Mouse (Mus musculus) midbrain, postnatal 0 days (tissue): ENCODE data around the gene Cnmd. TPM values are rescaled to one million over a fixed set of nuclear protein-coding genes. Genes with fewer than 3 reads are reported as not detected.

Source experiments
- ATAC-seq: fragments of 200-750 bp; cut with Nextera tagmentation; 2 replicates; pipeline ENCODE4 v1.8.0; 2017; ENCODE audit warnings: moderate number of reproducible peaks, mild to moderate bottlenecking, moderate TSS enrichment, moderate library complexity; ENCODE audit not compliant: low FRiP score
- DNase-seq: peaks from one replicate; pipeline ENCODE4 v3.0.0-alpha.2; 2015; ENCODE audit warnings: low spot score
- H3K27ac ChIP-seq: fragments of 300-500 bp; sonication (generic); 2 replicates; pipeline ENCODE4 v1.5.1; 2014; ENCODE audit warnings: low read depth, mild to moderate bottlenecking, low read length, mixed read lengths
- H3K27me3 ChIP-seq: fragments of 300-500 bp; sonication (generic); 2 replicates; pipeline ENCODE4 v1.6.1; 2014; ENCODE audit warnings: low read length, control low read depth, mixed read lengths; ENCODE audit not compliant: insufficient read depth
- H3K36me3 ChIP-seq: fragments of 300-500 bp; sonication (generic); 2 replicates; pipeline ENCODE4 v1.6.1; 2014; ENCODE audit warnings: low read length, control low read depth, mixed read lengths; ENCODE audit not compliant: insufficient read depth
- H3K4me1 ChIP-seq: fragments of 300-500 bp; sonication (generic); 2 replicates; pipeline ENCODE4 v1.6.1; 2014; ENCODE audit warnings: mild to moderate bottlenecking, control low read depth, antibody characterized with exemption, low read length, mixed read lengths; ENCODE audit not compliant: insufficient read depth
- H3K4me2 ChIP-seq: fragments of 300-500 bp; sonication (generic); 2 replicates; pipeline ENCODE4 v1.6.1; 2014; ENCODE audit warnings: low read depth, mild to moderate bottlenecking, low read length, mixed read lengths; ENCODE audit not compliant: poor library complexity, severe bottlenecking
- H3K4me3 ChIP-seq: fragments of 300-500 bp; sonication (generic); 2 replicates; pipeline ENCODE4 v1.5.1; 2014; ENCODE audit warnings: low read depth, mild to moderate bottlenecking, low read length, moderate library complexity
- H3K9ac ChIP-seq: fragments of 300-500 bp; sonication (generic); replicated peaks from 2 replicates; pipeline ENCODE4 v1.6.1; 2014; ENCODE audit warnings: mild to moderate bottlenecking, low read length, moderate library complexity, mixed read lengths; ENCODE audit not compliant: poor library complexity, severe bottlenecking
- H3K9me3 ChIP-seq: fragments of 300-500 bp; sonication (generic); 2 replicates; pipeline ENCODE4 v1.6.1; 2016; ENCODE audit warnings: low read length, control low read depth
- CTCF ChIP-seq: IDR thresholded peaks from 2 replicates; pipeline ENCODE4 v1.5.1; 2016; ENCODE audit warnings: antibody characterized with exemption, mild to moderate bottlenecking
- WGBS: fragments of 180-500 bp; shearing (Covaris S2); extraction: QIAGEN DNeasy Blood & Tissue Kit; methylation state at CpG from one replicate; pipeline ENCODE4 v1.1.7; 2014; 5-methylcytosine and 5-hydroxymethylcytosine counted together
- polyA plus RNA-seq: library from polyadenylated mRNA; unstranded; fragments of >200 nt; fragmentation: Nextera tagmentation; extraction: Ambion mirVana; gene quantifications from 2 replicates; pipeline ENCODE4 v1.2.1, GENCODE M21; 2015
- total RNA-seq: library from RNA; depleted of rRNA; stranded (reverse); fragments of >200 nt; gene quantifications from 2 replicates; pipeline ENCODE4 v1.2.3, GENCODE M21; 2014

The Cnmd gene
- total and polyA plus RNA-seq, 2 experiments from 2014 or later = 3.1 to 4.0 TPM

DNA sequence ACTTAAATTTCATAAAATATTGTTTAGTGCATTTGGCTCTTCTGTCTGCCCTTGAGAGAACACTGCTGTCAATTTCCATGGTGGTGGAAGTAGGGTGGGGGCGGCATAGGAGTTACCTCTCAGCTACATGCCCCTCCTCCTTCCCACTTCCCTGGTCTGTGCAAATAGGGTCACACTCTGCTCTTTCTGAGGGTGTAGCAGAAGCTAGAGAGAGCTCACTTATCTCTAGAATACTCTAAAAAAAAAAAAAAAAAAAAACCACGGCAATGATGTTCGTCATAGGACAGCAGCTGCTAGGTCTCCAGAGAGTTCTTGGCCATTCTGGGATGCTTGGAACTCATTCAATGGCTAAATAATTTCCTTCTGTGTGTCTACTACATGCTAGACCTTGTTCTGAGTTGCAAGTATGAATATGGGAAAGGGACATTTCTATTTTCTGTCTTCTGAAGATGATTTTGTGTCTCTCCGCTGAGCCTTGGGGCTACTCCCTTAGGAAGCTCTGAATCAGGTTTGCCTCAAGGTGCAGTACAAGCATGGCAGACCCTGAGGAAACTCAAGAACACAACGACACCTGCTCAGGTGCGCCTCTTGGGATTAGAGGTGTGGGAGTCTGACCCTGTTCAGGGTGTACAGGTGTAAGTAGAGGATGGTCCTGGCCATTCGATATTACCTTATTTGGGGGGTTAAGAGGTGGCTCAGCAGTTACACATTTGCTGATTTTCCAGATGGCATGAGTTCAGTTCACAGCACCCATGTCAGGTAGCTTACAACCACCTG lies 28.3 kb upstream of the Cnmd start:
- Histone ChIP-seq H3K9me3 (no peaks in the 10 kb centered on the region), H3K4me1 (no peaks in the 10 kb centered on the region), H3K27ac (no peak overlapping the region), H3K9ac (no peak overlapping the region), H3K36me3 (no peaks in the 10 kb centered on the region), H3K4me3 (no peak overlapping the region), H3K4me2 (no peak overlapping the region), H3K27me3 (no peaks in the 10 kb centered on the region)
- TF ChIP-seq CTCF = no peak
- DNase-seq = no peak
- 93% methylated on average over 7 of the region's 7 CpGs for WGBS
- ATAC-seq = no peak

DNA sequence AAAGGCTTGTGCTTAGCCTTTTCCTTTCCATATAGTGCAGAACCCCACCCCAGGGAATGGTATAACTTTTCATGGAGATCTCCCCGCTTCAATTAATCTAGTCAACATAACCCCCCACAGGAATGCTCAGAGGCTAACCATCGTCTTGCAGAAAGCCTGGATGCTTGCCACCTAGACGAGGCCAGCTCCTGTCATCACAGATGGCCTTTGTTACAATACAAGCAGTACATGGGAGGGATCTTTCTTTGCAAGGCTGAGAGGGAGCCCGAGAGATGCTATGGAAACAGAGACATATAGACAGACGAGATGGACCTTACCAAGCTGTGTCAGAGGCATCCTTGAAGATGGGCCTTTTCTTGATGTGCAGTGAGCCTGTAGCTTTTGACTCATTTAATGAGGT lies 18.7 kb upstream of the Cnmd start:
- ATAC-seq = no peak

DNA sequence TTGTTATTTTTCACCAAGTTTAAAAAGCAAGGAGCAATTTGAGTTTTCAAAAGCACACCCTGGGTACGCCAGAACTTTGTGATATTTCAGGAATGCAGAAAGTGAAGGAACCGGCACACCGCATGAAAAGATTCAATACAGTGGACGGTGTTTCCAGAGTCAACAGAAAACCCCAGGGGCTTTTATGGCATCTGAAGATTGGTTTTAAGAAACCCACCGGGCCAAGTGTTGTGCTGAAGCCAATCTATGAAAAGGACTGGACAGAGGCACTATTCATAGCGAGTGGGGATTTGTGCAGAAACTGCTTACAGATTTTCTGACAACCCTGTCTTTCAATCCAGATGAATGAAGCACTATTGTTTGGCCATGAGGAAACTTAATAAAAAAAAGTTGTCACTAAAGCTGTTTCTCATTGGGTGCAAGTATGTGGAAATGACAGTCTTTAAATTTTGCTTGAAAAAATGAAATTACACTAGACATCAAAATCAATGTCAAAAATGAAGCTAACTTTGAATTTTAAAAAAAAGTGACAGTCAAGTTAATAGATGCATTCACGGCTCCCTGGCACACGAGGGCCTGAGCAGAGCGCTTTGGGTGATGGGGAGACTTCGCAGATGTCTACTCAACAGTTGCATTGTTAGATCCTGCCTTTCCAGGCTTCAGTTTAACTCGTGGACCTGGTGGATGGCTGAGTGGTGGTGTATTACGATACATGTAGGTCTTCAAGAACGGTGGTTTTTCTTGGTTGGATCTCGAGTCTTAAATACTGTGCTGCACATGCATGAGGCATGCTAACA lies 16.1 kb upstream of the Cnmd start:
- no peak for ATAC-seq
- DNase-seq = peak; percentile 42
- no peak overlapping the region for H3K4me2 ChIP-seq

More for the DNA sequence above, 18.7 kb upstream of the Cnmd start:
- Histone ChIP-seq H3K4me2 (no peak overlapping the region), H3K9ac (no peak overlapping the region), H3K27ac (no peak overlapping the region), H3K36me3 (no peaks in the 10 kb centered on the region), H3K4me3 (no peak overlapping the region), H3K4me1 (no peaks in the 10 kb centered on the region), H3K9me3 (no peaks in the 10 kb centered on the region), H3K27me3 (no peaks in the 10 kb centered on the region)
- TF ChIP-seq CTCF = no peak
- WGBS = 60% methylated on average over 5 of the region's 5 CpGs
- DNase-seq = peak; percentile 59

DNA sequence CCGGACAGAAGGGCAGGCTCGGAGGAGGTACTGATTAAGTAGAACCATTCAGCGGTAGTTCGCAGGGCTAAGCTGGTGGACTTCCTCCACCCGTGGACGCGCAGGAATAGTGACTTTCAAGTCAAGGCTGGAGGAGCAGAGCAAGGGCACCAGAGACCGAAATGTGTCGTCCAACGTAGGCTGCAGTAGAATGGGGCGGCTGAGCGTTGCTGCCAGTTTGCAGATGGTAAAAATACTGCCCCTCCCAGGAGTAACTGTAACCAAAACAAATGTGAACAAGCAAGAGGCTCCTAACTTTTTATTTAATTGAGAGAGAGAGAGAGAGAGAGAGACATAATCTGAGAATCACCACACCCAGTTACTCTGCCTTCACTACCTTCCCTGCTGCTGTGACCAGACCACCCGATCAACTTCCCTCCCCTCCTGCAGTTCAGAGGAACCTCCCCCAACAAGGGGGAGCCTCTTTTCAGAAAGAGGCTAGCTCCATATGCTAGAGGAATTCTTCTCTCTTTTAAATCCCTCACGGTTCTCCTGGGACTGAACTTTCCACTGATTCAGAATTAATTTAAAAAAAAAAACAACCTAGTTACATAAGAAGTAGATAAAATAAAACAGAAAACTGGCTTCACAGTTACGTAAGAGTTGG lies 15.3 kb upstream of the Cnmd start:
- TF ChIP-seq CTCF = no peak
- H3K9ac ChIP-seq = no peak overlapping the region
- H3K27me3 ChIP-seq = no peaks in the 10 kb centered on the region
- no peak overlapping the region for H3K4me2 ChIP-seq
- H3K36me3 ChIP-seq = no peaks in the 10 kb centered on the region
- DNase-seq (no peak), ATAC-seq (peak; percentile 44; the same call in 1 of the 2 replicates)
- no peaks in the 10 kb centered on the region for H3K9me3 ChIP-seq
- no peak overlapping the region for H3K27ac ChIP-seq
- H3K4me1 ChIP-seq = no peaks in the 10 kb centered on the region
- 43% methylated on average over 15 of the region's 15 CpGs for WGBS
- no peak overlapping the region for H3K4me3 ChIP-seq

More for the DNA sequence above, 16.1 kb upstream of the Cnmd start:
- Histone ChIP-seq H3K4me3 (no peak overlapping the region), H3K4me1 (no peaks in the 10 kb centered on the region), H3K27me3 (no peaks in the 10 kb centered on the region), H3K9me3 (no peaks in the 10 kb centered on the region), H3K36me3 (no peaks in the 10 kb centered on the region), H3K27ac (no peak overlapping the region), H3K9ac (no peak overlapping the region)
- no peak for TF ChIP-seq CTCF
- 36% methylated on average over 14 of the region's 14 CpGs for WGBS

DNA sequence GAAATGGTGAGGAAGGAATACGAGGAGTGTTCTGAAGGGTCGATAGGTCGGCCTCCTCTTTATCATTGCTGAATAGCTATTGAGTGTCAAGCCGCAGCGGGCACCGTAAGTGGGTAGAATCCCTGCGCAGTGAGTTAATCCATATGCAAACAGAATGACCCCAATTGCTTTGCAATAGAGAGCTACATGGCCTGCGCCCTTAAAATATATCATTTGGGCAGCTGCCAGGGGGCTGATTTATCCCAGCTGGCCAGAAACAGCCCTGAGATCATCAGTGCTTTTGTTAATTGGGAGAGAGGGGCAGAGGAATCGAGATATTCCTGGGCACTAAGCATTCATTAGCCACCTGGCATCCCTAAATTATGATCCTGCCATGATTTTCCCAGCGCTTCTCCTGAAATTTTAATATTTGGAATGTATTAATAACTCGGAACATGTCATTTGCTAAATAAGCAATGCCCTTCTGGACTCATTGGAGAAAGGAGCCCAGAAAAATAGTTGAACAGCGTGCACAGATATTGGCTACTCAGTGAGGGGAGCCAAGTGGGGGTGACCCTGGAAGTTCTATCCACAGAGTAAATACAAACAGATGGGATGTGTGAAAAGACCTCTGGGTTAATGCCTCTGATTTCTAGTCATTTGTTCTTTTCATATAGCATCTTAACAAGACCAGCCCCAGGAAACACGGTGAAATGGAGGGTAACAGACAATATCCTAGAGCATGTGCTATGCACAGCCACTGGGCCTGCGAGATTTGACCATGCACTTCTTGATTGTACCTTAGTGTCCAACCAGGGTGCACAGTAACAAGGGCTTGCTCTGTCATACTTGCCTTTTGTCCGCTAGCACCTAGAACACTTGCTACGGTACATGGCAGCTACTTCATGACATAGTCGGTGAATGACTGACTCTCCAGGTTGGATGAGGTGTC lies 11.4 kb upstream of the Cnmd start:
- Histone ChIP-seq H3K27ac (no peak overlapping the region), H3K36me3 (no peaks in the 10 kb centered on the region), H3K4me2 (no peak overlapping the region), H3K9ac (no peak overlapping the region), H3K4me1 (no peaks in the 10 kb centered on the region), H3K4me3 (no peak overlapping the region), H3K27me3 (no peaks in the 10 kb centered on the region), H3K9me3 (no peaks in the 10 kb centered on the region)
- no peak for TF ChIP-seq CTCF
- WGBS = 53% methylated on average over 17 of the region's 17 CpGs
- ATAC-seq (no peak), DNase-seq (peak; percentile 21)
